Mouse (Mus musculus): ENCODE results near the gene Gm13084. TPM values are rescaled to one million over a fixed set of nuclear protein-coding genes. Genes with fewer than 3 reads are reported as not detected.
"Not testable (repeated sequence)": the region's sequence is repeated elsewhere in the genome, so short reads cannot be mapped to it uniquely, and the experiment has no call there.

Gene Gm13084
- total RNA-seq (2021) = not detected in 2 replicates
- long read RNA-seq, experiment 1 = 0 reads
- long read RNA-seq, experiment 2 = 0 reads

- no peak for DNase-seq
Observed at GRCm38 (mm10) chr4:143815993-143816392, at the start of gene Gm13084. Gene Gm13084 (minus strand): TSS chr4:143816093.

DNA sequence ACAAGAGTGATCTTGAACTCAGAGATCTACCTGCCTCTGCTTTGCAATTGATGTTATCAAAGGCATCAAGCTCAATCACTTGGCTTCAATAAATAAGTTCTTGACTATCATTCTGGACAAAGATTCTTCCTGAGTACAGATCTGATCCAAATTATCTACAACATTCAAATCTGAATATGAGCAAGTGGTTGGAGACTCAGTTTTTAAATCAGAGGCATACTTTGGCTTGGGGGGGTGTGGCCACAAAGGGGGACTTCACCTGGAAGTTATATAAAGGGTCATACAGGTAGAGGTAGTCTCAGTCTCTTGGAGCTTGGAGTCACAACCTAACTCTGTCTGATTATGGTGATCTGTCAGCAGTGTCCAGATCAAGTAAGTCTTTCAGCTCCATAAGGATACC lies 30.3 kb upstream of the Gm13084 start, which contains the start of gene Gm13103:
Gm13103 (plus strand) TSS at position 301 of the 400 bp plus-strand sequence.
- DNase-seq = not testable (repeated sequence)

- not testable (repeated sequence) for DNase-seq
Observed at GRCm38 (mm10) chr4:143789052-143789451, 26.8 kb downstream of the Gm13084 start, which contains the start of gene Gm13023. Gene Gm13023 (plus strand): TSS chr4:143789352.

Other genes with a start within 250 kb of the Gm13084 start
- gene Gm13083, start 201.1 kb downstream of the Gm13084 start, total RNA-seq (2021) = not detected in 2 replicates
- not detected in 2 replicates for gene Gm13088, start 158.8 kb downstream of the Gm13084 start, total RNA-seq (2021)
- gene Gm13089, start 113.4 kb downstream of the Gm13084 start, total RNA-seq (2021) = not detected in 2 replicates
- gene Gm13078, start 96.6 kb downstream of the Gm13084 start, total RNA-seq (2021) = not detected in 2 replicates
- gene Gm13023, start 26.7 kb downstream of the Gm13084 start, total RNA-seq (2021) = not detected in 2 replicates
- gene Gm13103, start 30.4 kb upstream of the Gm13084 start, total RNA-seq (2021) = not detected in 2 replicates
- gene Pramef6, start 84.3 kb upstream of the Gm13084 start, total RNA-seq (2021) = not detected in 2 replicates
- gene Pramef25, start 134.9 kb upstream of the Gm13084 start, total RNA-seq (2021) = not detected in 2 replicates
- gene Gm13101, start 150.9 kb upstream of the Gm13084 start, total RNA-seq (2021) = not detected in 2 replicates
- gene Pramef17, start 178.3 kb upstream of the Gm13084 start, total RNA-seq (2021) = not detected in 2 replicates
- gene Pramel4, start 243.0 kb upstream of the Gm13084 start, total RNA-seq (2021) = not detected in 2 replicates